Mouse (Mus musculus): ENCODE data around the gene Slc25a27. TPM values are rescaled to one million over a fixed set of nuclear protein-coding genes. Genes with fewer than 3 reads are reported as not detected.

Slc25a27 gene
- 6.2 TPM for polyA plus RNA-seq (2014; fragmentation: Illumina TruSeq; extraction: RNeasy Lipid Tissue Mini Kit (QIAGEN cat#74804); ENCODE audit: low read depth, low replicate concordance)

GRCm38 (mm10) chr17:43666576-43667289, at the start of gene Slc25a27:
Slc25a27 (minus strand) TSS chr17:43667214.

GRCm38 (mm10) chr17:43667290-43667843, 353 bp upstream of the Slc25a27 start, which contains the start of gene Cyp39a1:
Cyp39a1 (plus strand) TSS chr17:43667425.

GRCm38 (mm10) chr17:43629496-43630426, 37.3 kb downstream of the Slc25a27 start, which contains the start of gene Tdrd6:
Tdrd6 (minus strand) TSS chr17:43630299.

Other genes with a start within 250 kb of the Slc25a27 start
- gene Mep1a, start 164.4 kb downstream of the Slc25a27 start, polyA plus RNA-seq (2014; fragmentation: Illumina TruSeq; extraction: RNeasy Lipid Tissue Mini Kit (QIAGEN cat#74804); ENCODE audit: low read depth, low replicate concordance) = 3.1 TPM
- gene Ankrd66, start 123.6 kb downstream of the Slc25a27 start, polyA plus RNA-seq (2014; fragmentation: Illumina TruSeq; extraction: RNeasy Lipid Tissue Mini Kit (QIAGEN cat#74804); ENCODE audit: low read depth, low replicate concordance) = 2.1 TPM
- gene Pla2g7, start 99.1 kb downstream of the Slc25a27 start, polyA plus RNA-seq (2014; fragmentation: Illumina TruSeq; extraction: RNeasy Lipid Tissue Mini Kit (QIAGEN cat#74804); ENCODE audit: low read depth, low replicate concordance) = 78.5 TPM
- 7.2 TPM for gene Tdrd6, start 36.9 kb downstream of the Slc25a27 start, polyA plus RNA-seq (2014; fragmentation: Illumina TruSeq; extraction: RNeasy Lipid Tissue Mini Kit (QIAGEN cat#74804); ENCODE audit: low read depth, low replicate concordance)
- gene Cyp39a1, start 211 bp upstream of the Slc25a27 start, polyA plus RNA-seq (2014; fragmentation: Illumina TruSeq; extraction: RNeasy Lipid Tissue Mini Kit (QIAGEN cat#74804); ENCODE audit: low read depth, low replicate concordance) = 7.2 TPM
- 7.5 TPM for gene Rcan2, start 134.1 kb upstream of the Slc25a27 start, polyA plus RNA-seq (2014; fragmentation: Illumina TruSeq; extraction: RNeasy Lipid Tissue Mini Kit (QIAGEN cat#74804); ENCODE audit: low read depth, low replicate concordance)

Data from adipose tissue, adult 10 weeks (tissue).